Mouse (Mus musculus) limb, embryonic 10.5 days (tissue): ENCODE measurements around the gene Anks3. TPM values are rescaled to one million over a fixed set of nuclear protein-coding genes. Genes with fewer than 3 reads are reported as not detected.

Experiments used
- DNase-seq: peaks from one replicate; pipeline ENCODE4 v3.0.0-alpha.2; 2017; ENCODE audit warnings: low spot score
- H3K27ac ChIP-seq: fragments of 300-500 bp; sonication (generic); 2 replicates; pipeline ENCODE4 v1.5.1; 2016; ENCODE audit warnings: mild to moderate bottlenecking
- H3K27me3 ChIP-seq: fragments of 300-500 bp; sonication (generic); 2 replicates; pipeline ENCODE4 v1.6.1; 2016; ENCODE audit warnings: low read depth, mild to moderate bottlenecking; ENCODE audit not compliant: poor library complexity, severe bottlenecking
- H3K36me3 ChIP-seq: fragments of 300-500 bp; sonication (generic); 2 replicates; pipeline ENCODE4 v1.6.1; 2016; ENCODE audit warnings: mild to moderate bottlenecking, moderate library complexity
- H3K4me1 ChIP-seq: fragments of 300-500 bp; sonication (generic); 2 replicates; pipeline ENCODE4 v1.6.1; 2016
- H3K4me3 ChIP-seq: fragments of 300-500 bp; sonication (generic); 2 replicates; pipeline ENCODE4 v1.5.1; 2016; ENCODE audit warnings: mild to moderate bottlenecking, moderate library complexity
- H3K9me3 ChIP-seq: fragments of 300-500 bp; sonication (generic); replicated peaks from 2 replicates; pipeline ENCODE4 v1.6.1; 2016; ENCODE audit warnings: mild to moderate bottlenecking
- WGBS: fragments of 180-500 bp; shearing (Covaris S2); methylation state at CpG from one replicate; pipeline ENCODE4 v1.1.7; 2016; 5-methylcytosine and 5-hydroxymethylcytosine counted together
- polyA plus RNA-seq: library from polyadenylated mRNA; unstranded; fragments of >200 nt; fragmentation: Nextera tagmentation; extraction: Ambion mirVana; gene quantifications from 2 replicates; pipeline ENCODE4 v1.2.1, GENCODE M21; 2016

Anks3 gene
- polyA plus RNA-seq, 1 experiment from 2014 or later = 55.6 TPM

DNA sequence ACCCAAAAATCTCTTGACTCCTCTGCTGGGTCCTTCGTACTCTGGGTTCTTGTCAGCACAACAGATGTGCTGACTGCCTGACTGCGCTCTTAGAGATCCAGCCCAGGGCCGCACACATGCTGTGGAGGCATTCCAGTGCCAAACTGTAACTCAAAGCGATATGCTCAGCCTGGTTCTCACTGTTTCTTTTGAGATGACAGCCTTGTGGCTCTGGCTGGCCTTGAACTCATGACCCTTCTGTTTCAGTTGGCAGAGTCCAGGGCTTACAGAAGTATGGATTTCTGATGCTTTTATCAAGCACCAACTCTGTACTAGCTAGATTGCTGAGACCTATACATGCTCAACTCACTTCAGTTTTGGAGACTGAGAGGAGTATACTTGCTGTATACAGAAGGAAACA lies 29.3 kb upstream of the Anks3 start:
- Histone ChIP-seq H3K27ac (no peak overlapping the region), H3K36me3 (no peaks in the 10 kb centered on the region), H3K4me1 (peaks cover 6% of the 10 kb centered on the region), H3K9me3 (no peaks in the 10 kb centered on the region), H3K27me3 (no peaks in the 10 kb centered on the region), H3K4me3 (no peak overlapping the region)
- WGBS = 87% methylated on average over 4 of the region's 4 CpGs
- no peak for DNase-seq

DNA sequence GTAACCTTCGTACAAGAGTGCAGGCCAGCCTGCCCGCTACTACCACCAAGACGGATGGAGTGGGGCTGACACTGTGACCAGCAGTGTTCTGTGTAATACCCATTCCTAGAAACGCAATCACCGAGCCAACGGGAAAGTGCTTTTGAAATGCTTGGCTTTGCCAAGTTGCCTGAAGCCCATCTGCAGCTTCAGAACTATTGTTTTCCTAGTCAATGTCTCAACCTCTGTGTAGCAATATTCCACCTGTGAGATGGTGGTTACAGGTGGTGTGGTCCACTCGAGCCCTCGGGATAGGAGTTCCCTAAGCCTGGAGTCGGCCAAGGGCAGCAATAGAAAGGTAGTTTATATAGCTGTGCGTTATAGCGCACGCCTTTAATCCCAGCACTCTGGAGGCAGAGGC lies 20.7 kb upstream of the Anks3 start:
- Histone ChIP-seq H3K36me3 (no peaks in the 10 kb centered on the region), H3K27me3 (no peaks in the 10 kb centered on the region), H3K9me3 (no peaks in the 10 kb centered on the region), H3K4me3 (no peak overlapping the region), H3K4me1 (no peaks in the 10 kb centered on the region), H3K27ac (no peak overlapping the region)
- DNase-seq = no peak
- 94% methylated on average over 12 of the region's 12 CpGs for WGBS

GRCm38 (mm10) chr16:4979755-4980380 lies 15.9 kb upstream of the Anks3 start:
- no peak for DNase-seq
- Histone ChIP-seq H3K4me3 (no peak overlapping the region), H3K4me1 (no peaks in the 10 kb centered on the region), H3K36me3 (no peaks in the 10 kb centered on the region), H3K27ac (no peak overlapping the region), H3K27me3 (no peaks in the 10 kb centered on the region), H3K9me3 (no peaks in the 10 kb centered on the region)
- 72% methylated on average over 4 of the region's 4 CpGs for WGBS

DNA sequence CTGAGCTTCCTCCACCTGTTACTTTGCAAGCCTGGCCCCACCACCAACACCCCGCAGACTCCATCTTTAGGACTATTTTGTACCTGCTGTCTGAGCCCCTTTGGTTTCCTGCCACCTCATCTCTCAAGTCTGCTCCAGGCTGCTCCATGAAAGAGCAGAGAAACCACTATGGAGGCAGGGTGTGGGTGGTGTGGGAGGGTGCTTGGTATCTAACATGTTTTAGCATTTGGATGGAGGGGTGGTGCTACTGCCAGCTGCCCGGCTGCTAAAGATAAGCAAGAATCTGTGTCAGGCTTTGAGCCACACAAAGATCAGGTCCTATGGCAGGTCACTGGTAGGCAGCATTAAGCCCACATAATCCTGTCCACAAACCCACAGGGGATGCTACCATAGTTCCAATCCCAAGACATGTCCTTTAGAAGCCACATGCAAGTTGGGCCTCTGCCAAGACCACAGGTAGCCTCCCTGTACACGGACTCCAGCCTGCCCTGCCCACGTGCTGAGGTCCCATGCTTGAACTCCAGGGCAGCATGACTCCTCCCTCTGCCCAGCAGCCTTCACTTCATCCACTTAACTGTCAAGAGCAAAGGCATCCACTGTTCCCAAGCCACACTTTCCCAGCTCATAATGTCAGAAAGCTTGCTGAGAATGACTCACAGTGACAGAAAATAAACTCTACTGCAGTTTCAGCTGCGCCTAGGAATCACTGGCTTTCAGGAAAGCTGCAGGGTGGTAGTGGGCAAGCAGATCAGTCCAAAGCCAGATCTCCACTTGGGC lies 14.5 kb upstream of the Anks3 start:
- Histone ChIP-seq H3K9me3 (no peaks in the 10 kb centered on the region), H3K4me1 (no peaks in the 10 kb centered on the region), H3K27me3 (no peaks in the 10 kb centered on the region), H3K36me3 (no peaks in the 10 kb centered on the region), H3K4me3 (no peak overlapping the region), H3K27ac (no peak overlapping the region)
- no peak for DNase-seq
- WGBS = 81% methylated on average over 5 of the region's 5 CpGs

DNA sequence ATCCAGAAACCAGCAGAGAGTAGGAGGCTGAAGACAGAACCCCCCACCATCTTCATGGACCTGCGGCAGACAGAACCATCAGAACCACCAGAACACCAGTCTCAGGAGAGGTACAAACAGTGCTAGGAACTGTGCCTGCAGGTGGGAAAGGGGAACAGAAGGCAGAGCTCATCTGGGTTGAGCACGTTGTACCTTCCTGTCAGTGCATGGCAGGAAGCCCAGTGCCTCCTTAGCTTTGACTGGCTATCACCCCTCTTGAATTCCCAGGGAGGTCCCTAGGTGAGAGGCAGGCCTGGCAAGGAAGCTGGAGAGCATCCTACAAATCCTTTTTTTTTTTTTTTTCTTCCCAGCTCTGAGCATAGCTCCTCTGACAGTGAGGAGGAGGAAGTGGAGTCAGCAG lies 12.2 kb upstream of the Anks3 start:
- H3K27me3 ChIP-seq = no peaks in the 10 kb centered on the region
- 78% methylated on average over 2 of the region's 2 CpGs for WGBS
- H3K36me3 ChIP-seq = no peaks in the 10 kb centered on the region
- DNase-seq = no peak
- H3K4me3 ChIP-seq = no peak overlapping the region
- H3K9me3 ChIP-seq = no peaks in the 10 kb centered on the region
- no peak overlapping the region for H3K27ac ChIP-seq
- H3K4me1 ChIP-seq = no peaks in the 10 kb centered on the region

DNA sequence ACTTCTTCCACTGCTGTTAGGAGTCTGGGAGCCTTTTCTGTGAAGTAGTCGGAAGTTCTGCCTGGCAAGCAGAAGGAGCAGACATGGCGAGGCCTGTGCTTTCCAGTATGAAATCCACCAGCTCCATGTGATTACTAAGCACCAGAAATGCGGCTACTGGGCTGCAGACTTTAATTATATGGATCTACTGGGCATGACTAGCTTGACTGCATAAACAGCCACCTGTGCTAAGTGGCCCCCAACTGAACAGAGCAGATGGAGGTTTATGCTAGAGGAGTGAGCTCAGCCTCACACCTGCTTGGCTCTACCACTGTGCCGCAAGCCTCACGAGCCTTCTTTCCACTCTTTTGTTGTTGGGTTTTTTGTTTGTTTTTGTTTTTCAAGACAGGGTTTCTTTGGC lies 10.5 kb upstream of the Anks3 start:
- Histone ChIP-seq H3K27me3 (no peaks in the 10 kb centered on the region), H3K27ac (no peak overlapping the region), H3K4me3 (no peak overlapping the region), H3K9me3 (no peaks in the 10 kb centered on the region), H3K4me1 (no peaks in the 10 kb centered on the region), H3K36me3 (no peaks in the 10 kb centered on the region)
- no peak for DNase-seq
- 80% methylated on average over 5 of the region's 5 CpGs for WGBS

- Histone ChIP-seq H3K4me3 (no peak overlapping the region), H3K36me3 (no peaks in the 10 kb centered on the region), H3K27ac (no peak overlapping the region), H3K9me3 (no peaks in the 10 kb centered on the region), H3K4me1 (no peaks in the 10 kb centered on the region), H3K27me3 (no peaks in the 10 kb centered on the region)
- DNase-seq = no peak
- WGBS = 71% methylated on average over 4 of the region's 4 CpGs
Measured at GRCm38 (mm10) chr16:4971626-4972025, 7.6 kb upstream of the Anks3 start.

GRCm38 (mm10) chr16:4969055-4969843 lies 5.2 kb upstream of the Anks3 start:
- no peaks in the 10 kb centered on the region for H3K9me3 ChIP-seq
- H3K4me3 ChIP-seq = no peak overlapping the region
- no peak overlapping the region for H3K27ac ChIP-seq
- H3K4me1 ChIP-seq = peaks cover 9% of the 10 kb centered on the region; the same call in 1 of the 2 replicates
- H3K27me3 ChIP-seq = no peaks in the 10 kb centered on the region
- H3K36me3 ChIP-seq = no peaks in the 10 kb centered on the region
- 82% methylated on average over 5 of the region's 5 CpGs for WGBS
- DNase-seq = no peak

- no peak overlapping the region for H3K4me3 ChIP-seq
- WGBS = 88% methylated on average over 3 of the region's 3 CpGs
- DNase-seq = no peak
Measured at GRCm38 (mm10) chr16:4968426-4968825, 4.4 kb upstream of the Anks3 start.

DNA sequence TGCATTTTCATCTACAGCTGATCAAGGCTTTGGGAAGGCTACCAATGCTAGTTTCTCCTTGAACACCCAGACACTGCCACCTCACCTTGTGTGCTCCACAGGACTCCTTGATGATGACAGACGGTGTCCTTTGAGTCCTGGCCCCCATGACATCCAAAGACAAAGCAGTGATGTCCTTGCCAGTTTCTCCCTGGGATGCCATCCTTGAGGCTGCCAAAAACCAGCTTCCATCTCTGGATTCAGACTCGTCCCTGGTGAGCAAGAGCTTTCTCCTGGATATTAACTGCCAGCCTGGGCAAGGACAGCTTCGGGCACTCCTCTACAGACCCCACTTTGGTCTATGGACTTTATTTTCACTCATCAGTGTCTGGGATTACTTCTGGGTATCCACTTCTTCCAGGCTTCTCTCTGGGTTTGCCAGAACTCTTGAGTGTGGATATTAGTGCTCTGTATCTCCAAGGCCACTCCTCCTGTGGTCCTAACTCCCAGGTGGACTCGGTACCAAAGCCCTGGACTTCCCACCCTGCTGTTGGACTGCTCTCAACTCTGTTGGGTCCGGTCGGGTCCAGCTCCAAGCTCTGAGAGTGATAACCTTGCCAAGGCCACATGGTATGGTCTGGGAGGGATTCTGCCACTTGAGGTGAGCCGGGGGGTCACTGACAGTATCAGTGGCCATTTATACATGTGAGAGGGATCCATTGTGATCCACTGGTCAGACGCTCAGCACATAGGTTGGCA lies 1.6 kb upstream of the Anks3 start:
- no peak overlapping the region for H3K27ac ChIP-seq
- H3K4me3 ChIP-seq = peak overlapping the region; percentile 93; the same call in 1 of the 2 replicates
- 86% methylated on average over 8 of the region's 8 CpGs for WGBS
- no peaks in the 10 kb centered on the region for H3K9me3 ChIP-seq
- no peaks in the 10 kb centered on the region for H3K27me3 ChIP-seq
- no peak for DNase-seq
- peaks cover 23% of the 10 kb centered on the region for H3K4me1 ChIP-seq
- 0 out of 2 replicates have a peak, but pooled peaks cover under 1% of the 10 kb centered on the region for H3K36me3 ChIP-seq

More at GRCm38 (mm10) chr16:4968426-4968825, 4.4 kb upstream of the Anks3 start:
- Histone ChIP-seq H3K27ac (no peak overlapping the region), H3K9me3 (no peaks in the 10 kb centered on the region), H3K27me3 (no peaks in the 10 kb centered on the region), H3K36me3 (no peaks in the 10 kb centered on the region), H3K4me1 (peaks cover 10% of the 10 kb centered on the region)

DNA sequence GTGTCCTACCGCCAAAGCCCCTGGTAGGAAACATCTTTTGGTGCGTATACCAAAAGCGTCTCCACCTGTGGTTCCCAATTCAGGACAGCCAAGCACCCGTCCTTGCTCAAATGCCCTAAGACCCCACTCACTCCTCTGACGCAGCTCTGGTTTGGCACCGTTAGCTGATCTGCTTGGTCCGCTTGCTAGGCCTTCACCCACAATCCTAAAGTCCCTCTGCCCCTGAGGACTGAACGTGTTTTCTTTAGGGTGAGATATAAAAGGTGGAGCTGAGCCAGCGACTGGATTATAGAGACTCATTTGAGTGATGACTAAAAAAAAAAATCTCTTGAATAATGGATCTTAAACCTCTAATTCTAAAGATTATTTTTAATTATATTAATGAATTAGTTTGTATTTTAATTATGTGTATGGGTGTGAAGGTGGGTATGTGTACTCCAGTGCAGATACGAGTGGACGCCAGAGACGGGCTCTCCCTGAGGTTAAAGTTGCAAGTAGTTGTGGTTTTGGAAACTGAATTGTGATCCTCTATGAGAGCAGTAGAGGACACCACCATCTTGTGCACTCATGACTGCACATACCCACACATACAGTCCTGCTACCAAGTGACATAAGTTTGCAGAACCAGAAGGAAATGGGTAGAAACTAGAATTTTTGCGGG lies 856 bp upstream of the Anks3 start:
- Histone ChIP-seq H3K36me3 (peaks cover 8% of the 10 kb centered on the region), H3K4me1 (peaks cover 23% of the 10 kb centered on the region), H3K9me3 (no peaks in the 10 kb centered on the region), H3K27ac (peak overlapping the region; percentile 78), H3K4me3 (peak overlapping the region; percentile 93), H3K27me3 (no peaks in the 10 kb centered on the region)
- DNase-seq = no peak
- 26% methylated on average over 13 of the region's 13 CpGs for WGBS

GRCm38 (mm10) chr16:4963346-4963745 lies 659 bp downstream of the Anks3 start:
- DNase-seq = no peak
- Histone ChIP-seq H3K27me3 (no peaks in the 10 kb centered on the region), H3K4me3 (peak overlapping the region; percentile 93), H3K9me3 (no peaks in the 10 kb centered on the region), H3K27ac (no peak overlapping the region), H3K36me3 (peaks cover 20% of the 10 kb centered on the region), H3K4me1 (peaks cover 23% of the 10 kb centered on the region)
- 47% methylated on average over 9 of the region's 9 CpGs for WGBS
